Mouse (Mus musculus) mature B cell (primary cell): Measurements from ENCODE around the gene Zfp597.

ENCODE experiments used
- in situ Hi-C: fragments of 300-500 bp; cut with MboI; formaldehyde crosslinking; loops from 2 replicates; pipeline ENCODE4 v1.14.3; 2019

Zfp597 gene

GRCm38 (mm10) chr16:3884201-3885064 lies at the start of gene Zfp597, which contains the start of gene Gm20695:
Zfp597 (minus strand) TSS chr16:3884561.
Gm20695 (plus strand) TSS chr16:3884648.
- in situ Hi-C loops = loop anchor here (5.0 kb wide), 1 partner anchor 37 kb away; the partner anchor contains the start of gene Zfp174

- in situ Hi-C loops = no loop called here
Measured at GRCm38 (mm10) chr16:3934091-3934490, 49.7 kb upstream of the Zfp597 start.

- in situ Hi-C loops = no loop called here
Measured at GRCm38 (mm10) chr16:3933536-3933935, 49.2 kb upstream of the Zfp597 start.

- in situ Hi-C loops = no loop called here
Measured at GRCm38 (mm10) chr16:3929151-3929550, 44.8 kb upstream of the Zfp597 start.

- in situ Hi-C loops = no loop called here
Measured at GRCm38 (mm10) chr16:3928582-3928981, 44.2 kb upstream of the Zfp597 start.

- in situ Hi-C loops = no loop called here
Measured at GRCm38 (mm10) chr16:3923966-3924365, 39.6 kb upstream of the Zfp597 start.

GRCm38 (mm10) chr16:3923515-3923914 lies 39.2 kb upstream of the Zfp597 start:
- in situ Hi-C loops = no loop called here

- in situ Hi-C loops = no loop called here
Measured at GRCm38 (mm10) chr16:3920756-3921155, 36.4 kb upstream of the Zfp597 start.

- in situ Hi-C loops = no loop called here
Measured at GRCm38 (mm10) chr16:3909118-3909517, 24.8 kb upstream of the Zfp597 start.

- in situ Hi-C loops = no loop called here
Measured at GRCm38 (mm10) chr16:3908537-3909111, 24.3 kb upstream of the Zfp597 start, which contains the start of the genes 1700037C18Rik and Cluap1. 1700037C18Rik (minus strand) TSS chr16:3908689. Cluap1 (plus strand) TSS chr16:3908801.

- in situ Hi-C loops = no loop called here
Measured at GRCm38 (mm10) chr16:3907471-3907870, 23.1 kb upstream of the Zfp597 start.

- in situ Hi-C loops = no loop called here
Measured at GRCm38 (mm10) chr16:3896553-3896952, 12.2 kb upstream of the Zfp597 start.

GRCm38 (mm10) chr16:3896046-3896445 lies 11.7 kb upstream of the Zfp597 start:
- in situ Hi-C loops = no loop called here

GRCm38 (mm10) chr16:3895173-3895792 lies 10.9 kb upstream of the Zfp597 start:
- in situ Hi-C loops = no loop called here

GRCm38 (mm10) chr16:3893739-3894138 lies 9.4 kb upstream of the Zfp597 start:
- in situ Hi-C loops = no loop called here

- in situ Hi-C loops = no loop called here
Measured at GRCm38 (mm10) chr16:3891621-3892295, 7.4 kb upstream of the Zfp597 start.

- in situ Hi-C loops = no loop called here
Measured at GRCm38 (mm10) chr16:3885065-3885670, 807 bp upstream of the Zfp597 start.

- in situ Hi-C loops = no loop called here
Measured at GRCm38 (mm10) chr16:3876346-3876745, 8.0 kb downstream of the Zfp597 start.

- in situ Hi-C loops = no loop called here
Measured at GRCm38 (mm10) chr16:3872216-3873047, 11.9 kb downstream of the Zfp597 start, which contains the start of gene Naa60. Naa60 (plus strand) TSS chr16:3872375.

GRCm38 (mm10) chr16:3871815-3872214 lies 12.5 kb downstream of the Zfp597 start:
- in situ Hi-C loops = no loop called here

- in situ Hi-C loops = no loop called here
Measured at GRCm38 (mm10) chr16:3859254-3859653, 25.1 kb downstream of the Zfp597 start.
